Mouse (Mus musculus) inflammation-experienced regulatory T-cells, adult 6 months (primary cell): ENCODE data around the gene Mr1. TPM values are rescaled to one million over a fixed set of nuclear protein-coding genes. Genes with fewer than 3 reads are reported as not detected.

Source experiments
- ATAC-seq: one replicate; pipeline ENCODE4 v1.8.0; 2017
- polyA plus RNA-seq, 3 experiments: library from polyadenylated mRNA; unstranded; fragments of 100-300 nt; shearing (Covaris generic); gene quantifications; one replicate each; pipeline ENCODE4 v1.2.1; 2017

The Mr1 gene
- polyA plus RNA-seq, 3 experiments from 2014 or later = 14.3 to 23.5 (median 22.1) TPM

GRCm38 (mm10) chr1:155093971-155094707, 52.5 kb downstream of the Mr1 start:
- ATAC-seq = no peak

GRCm38 (mm10) chr1:155093145-155093791, 53.3 kb downstream of the Mr1 start:
- ATAC-seq = no peak

- ATAC-seq = no peak
Observed at GRCm38 (mm10) chr1:155091842-155092800, 54.5 kb downstream of the Mr1 start.

GRCm38 (mm10) chr1:155091374-155091841, 55.2 kb downstream of the Mr1 start:
- ATAC-seq = peak; percentile 17

GRCm38 (mm10) chr1:155090736-155091135, 55.9 kb downstream of the Mr1 start:
- no peak for ATAC-seq

- no peak for ATAC-seq
Observed at GRCm38 (mm10) chr1:155090327-155090726, 56.3 kb downstream of the Mr1 start.

- peak; percentile 44 for ATAC-seq
Observed at GRCm38 (mm10) chr1:155088847-155089603, 57.6 kb downstream of the Mr1 start.

- ATAC-seq = no peak
Observed at GRCm38 (mm10) chr1:155088046-155088445, 58.6 kb downstream of the Mr1 start.

GRCm38 (mm10) chr1:155086893-155087292, 59.7 kb downstream of the Mr1 start:
- peak; percentile 65 for ATAC-seq

GRCm38 (mm10) chr1:155086416-155086815, 60.2 kb downstream of the Mr1 start:
- no peak for ATAC-seq

GRCm38 (mm10) chr1:155084839-155085238, 61.8 kb downstream of the Mr1 start:
- ATAC-seq = no peak

- ATAC-seq = peak; percentile 63
Observed at GRCm38 (mm10) chr1:155083271-155084265, 63.0 kb downstream of the Mr1 start.

- ATAC-seq = peak; percentile 25
Observed at GRCm38 (mm10) chr1:155082965-155083268, 63.7 kb downstream of the Mr1 start.

GRCm38 (mm10) chr1:155082158-155082964, 64.3 kb downstream of the Mr1 start:
- no peak for ATAC-seq

- no peak for ATAC-seq
Observed at GRCm38 (mm10) chr1:155077675-155078074, 68.9 kb downstream of the Mr1 start.

Other genes starting within 250 kb of the Mr1 start
- 10 to 100 TPM in 1 of 3 experiments, 1 to 10 TPM in 2; 6.6 to 12.8 (median 7.5) TPM for gene Ier5, start 47.2 kb downstream of the Mr1 start, polyA plus RNA-seq
- 10 to 100 TPM; 50.2 to 72.7 (median 54.4) TPM for gene Stx6, start 11.9 kb upstream of the Mr1 start, polyA plus RNA-seq
- gene BC034090, start 97.6 kb upstream of the Mr1 start, polyA plus RNA-seq = under 1 TPM in 2 of 3 experiments, not detected in 1; 0.50 to 0.96 TPM